Mouse (Mus musculus) midbrain, embryonic 11.5 days (tissue): ENCODE results near the gene Prkcb. TPM values are rescaled to one million over a fixed set of nuclear protein-coding genes. Genes with fewer than 3 reads are reported as not detected.

ENCODE experiments used
- ATAC-seq: fragments of 200-750 bp; cut with Nextera tagmentation; 2 replicates; pipeline ENCODE4 v1.8.0; 2017; ENCODE audit warnings: moderate TSS enrichment, moderate library complexity; ENCODE audit not compliant: low FRiP score
- DNase-seq: peaks from one replicate; pipeline ENCODE4 v3.0.0; 2015; ENCODE audit warnings: low spot score; ENCODE audit errors: missing footprints
- H3K27ac ChIP-seq: fragments of 300-500 bp; sonication (generic); 2 replicates; pipeline ENCODE4 v1.5.1; 2014; ENCODE audit warnings: low read depth, low read length
- H3K27me3 ChIP-seq: fragments of 300-500 bp; sonication (generic); 2 replicates; pipeline ENCODE4 v1.6.1; 2014; ENCODE audit warnings: mild to moderate bottlenecking, low read length, moderate library complexity, mixed read lengths; ENCODE audit not compliant: control insufficient read depth, insufficient read depth
- H3K36me3 ChIP-seq: fragments of 300-500 bp; sonication (generic); 2 replicates; pipeline ENCODE4 v1.6.1; 2014; ENCODE audit warnings: mild to moderate bottlenecking, low read length, moderate library complexity, mixed read lengths; ENCODE audit not compliant: control insufficient read depth, insufficient read depth
- H3K4me1 ChIP-seq: fragments of 300-500 bp; sonication (generic); 2 replicates; pipeline ENCODE4 v1.6.1; 2014; ENCODE audit warnings: low read length; ENCODE audit not compliant: control insufficient read depth, insufficient read depth
- H3K4me2 ChIP-seq: fragments of 300-500 bp; sonication (generic); 2 replicates; pipeline ENCODE4 v1.6.1; 2014; ENCODE audit warnings: mild to moderate bottlenecking, moderate library complexity
- H3K4me3 ChIP-seq: fragments of 300-500 bp; sonication (generic); 2 replicates; pipeline ENCODE4 v1.5.1; 2014; ENCODE audit warnings: low read depth, low read length
- H3K9ac ChIP-seq: fragments of 300-500 bp; sonication (generic); 2 replicates; pipeline ENCODE4 v1.6.1; 2014; ENCODE audit warnings: low read length
- H3K9me3 ChIP-seq: fragments of 300-500 bp; sonication (generic); 2 replicates; pipeline ENCODE4 v1.6.1; 2016; ENCODE audit warnings: low read length; ENCODE audit not compliant: control insufficient read depth
- WGBS: fragments of 180-500 bp; shearing (Covaris S2); extraction: QIAGEN DNeasy Blood & Tissue Kit; methylation state at CpG from one replicate; pipeline ENCODE4 v1.1.7; 2014; 5-methylcytosine and 5-hydroxymethylcytosine counted together
- polyA plus RNA-seq: library from polyadenylated mRNA; unstranded; fragments of >200 nt; fragmentation: Nextera tagmentation; extraction: Ambion mirVana; gene quantifications from 2 replicates; pipeline ENCODE4 v1.2.1, GENCODE M21; 2014

Gene Prkcb
- polyA plus RNA-seq, 1 experiment from 2014 or later = 17.9 TPM

GRCm38 (mm10) chr7:122296805-122297204, 8.3 kb downstream of the Prkcb start:
- Histone ChIP-seq H3K9me3 (no peaks in the 10 kb centered on the region), H3K4me1 (no peaks in the 10 kb centered on the region), H3K27ac (no peak overlapping the region), H3K27me3 (no peaks in the 10 kb centered on the region), H3K4me3 (no peak overlapping the region), H3K36me3 (no peaks in the 10 kb centered on the region), H3K4me2 (no peak overlapping the region), H3K9ac (no peak overlapping the region)
- no peak for ATAC-seq
- DNase-seq = no peak
- WGBS = 90% methylated on average over 3 of the region's 3 CpGs

GRCm38 (mm10) chr7:122297627-122298026, 9.1 kb downstream of the Prkcb start:
- Histone ChIP-seq H3K9me3 (no peaks in the 10 kb centered on the region), H3K36me3 (no peaks in the 10 kb centered on the region), H3K27ac (no peak overlapping the region), H3K9ac (no peak overlapping the region), H3K27me3 (no peaks in the 10 kb centered on the region), H3K4me2 (no peak overlapping the region), H3K4me1 (no peaks in the 10 kb centered on the region), H3K4me3 (no peak overlapping the region)
- DNase-seq (no peak), ATAC-seq (no peak)
- 65% methylated on average over 3 of the region's 3 CpGs for WGBS

GRCm38 (mm10) chr7:122298715-122299114, 10.2 kb downstream of the Prkcb start:
- WGBS = 85% methylated on average over 2 of the region's 2 CpGs
- H3K36me3 ChIP-seq = no peaks in the 10 kb centered on the region
- no peaks in the 10 kb centered on the region for H3K27me3 ChIP-seq
- no peak for ATAC-seq
- H3K9ac ChIP-seq = no peak overlapping the region
- no peak overlapping the region for H3K4me2 ChIP-seq
- no peak overlapping the region for H3K4me3 ChIP-seq
- H3K27ac ChIP-seq = no peak overlapping the region
- H3K4me1 ChIP-seq = no peaks in the 10 kb centered on the region
- no peaks in the 10 kb centered on the region for H3K9me3 ChIP-seq
- no peak for DNase-seq

- Histone ChIP-seq H3K27ac (no peak overlapping the region), H3K4me2 (no peak overlapping the region), H3K27me3 (no peaks in the 10 kb centered on the region), H3K9me3 (no peaks in the 10 kb centered on the region), H3K36me3 (no peaks in the 10 kb centered on the region), H3K4me1 (no peaks in the 10 kb centered on the region), H3K9ac (no peak overlapping the region), H3K4me3 (no peak overlapping the region)
- DNase-seq (no peak), ATAC-seq (no peak)
- WGBS = 94% methylated on average over 4 of the region's 4 CpGs
Measured at GRCm38 (mm10) chr7:122300538-122300937, 12.0 kb downstream of the Prkcb start.

GRCm38 (mm10) chr7:122302538-122302937, 14.0 kb downstream of the Prkcb start:
- Histone ChIP-seq H3K9me3 (no peaks in the 10 kb centered on the region), H3K4me1 (no peaks in the 10 kb centered on the region), H3K4me3 (no peak overlapping the region), H3K27me3 (no peaks in the 10 kb centered on the region), H3K36me3 (no peaks in the 10 kb centered on the region), H3K9ac (no peak overlapping the region), H3K4me2 (no peak overlapping the region), H3K27ac (no peak overlapping the region)
- DNase-seq (no peak), ATAC-seq (no peak)
- WGBS = 88% methylated on average over 6 of the region's 6 CpGs

- Histone ChIP-seq H3K36me3 (no peaks in the 10 kb centered on the region), H3K27ac (no peak overlapping the region), H3K4me1 (no peaks in the 10 kb centered on the region), H3K4me3 (no peak overlapping the region), H3K27me3 (no peaks in the 10 kb centered on the region), H3K9ac (no peak overlapping the region), H3K9me3 (no peaks in the 10 kb centered on the region), H3K4me2 (no peak overlapping the region)
- ATAC-seq (no peak), DNase-seq (no peak)
- WGBS = 83% methylated on average over 3 of the region's 3 CpGs
Measured at GRCm38 (mm10) chr7:122303988-122304387, 15.4 kb downstream of the Prkcb start.

GRCm38 (mm10) chr7:122304521-122304920, 16.0 kb downstream of the Prkcb start:
- H3K27ac ChIP-seq = no peak overlapping the region
- DNase-seq = no peak
- ATAC-seq = no peak
- H3K4me1 ChIP-seq = no peaks in the 10 kb centered on the region
- H3K36me3 ChIP-seq = no peaks in the 10 kb centered on the region
- H3K27me3 ChIP-seq = no peaks in the 10 kb centered on the region
- H3K9me3 ChIP-seq = no peaks in the 10 kb centered on the region
- H3K9ac ChIP-seq = no peak overlapping the region
- WGBS = 85% methylated on average over 2 of the region's 2 CpGs
- H3K4me2 ChIP-seq = no peak overlapping the region
- H3K4me3 ChIP-seq = no peak overlapping the region

- H3K4me3 ChIP-seq = no peak overlapping the region
- H3K36me3 ChIP-seq = no peaks in the 10 kb centered on the region
- H3K4me1 ChIP-seq = no peaks in the 10 kb centered on the region
- H3K9ac ChIP-seq = no peak overlapping the region
- 88% methylated on average over 9 of the region's 9 CpGs for WGBS
- H3K4me2 ChIP-seq = no peak overlapping the region
- no peaks in the 10 kb centered on the region for H3K27me3 ChIP-seq
- no peaks in the 10 kb centered on the region for H3K9me3 ChIP-seq
- no peak for ATAC-seq
- H3K27ac ChIP-seq = no peak overlapping the region
- DNase-seq = no peak
Measured at GRCm38 (mm10) chr7:122307241-122307640, 18.7 kb downstream of the Prkcb start.

GRCm38 (mm10) chr7:122308661-122309060, 20.1 kb downstream of the Prkcb start:
- Histone ChIP-seq H3K27ac (no peak overlapping the region), H3K4me3 (no peak overlapping the region), H3K9me3 (no peaks in the 10 kb centered on the region), H3K4me1 (no peaks in the 10 kb centered on the region), H3K9ac (no peak overlapping the region), H3K27me3 (no peaks in the 10 kb centered on the region), H3K4me2 (no peak overlapping the region), H3K36me3 (no peaks in the 10 kb centered on the region)
- ATAC-seq (no peak), DNase-seq (no peak)
- WGBS = 83% methylated on average over 5 of the region's 5 CpGs
